Mouse (Mus musculus) hindbrain, embryonic 10.5 days (tissue): ENCODE data around the gene Jund. TPM values are rescaled to one million over a fixed set of nuclear protein-coding genes. Genes with fewer than 3 reads are reported as not detected.

Experiments
- DNase-seq: peaks from one replicate; pipeline ENCODE4 v3.0.0-alpha.2; 2017; ENCODE audit warnings: low spot score
- H3K27ac ChIP-seq: fragments of 300-500 bp; sonication (generic); 2 replicates; pipeline ENCODE4 v1.5.1; 2016; ENCODE audit warnings: mild to moderate bottlenecking, moderate library complexity
- H3K27me3 ChIP-seq: fragments of 300-500 bp; sonication (generic); 2 replicates; pipeline ENCODE4 v1.6.1; 2016; ENCODE audit warnings: mild to moderate bottlenecking; ENCODE audit not compliant: poor library complexity, insufficient read depth, severe bottlenecking
- H3K36me3 ChIP-seq: fragments of 300-500 bp; sonication (generic); 2 replicates; pipeline ENCODE4 v1.6.1; 2016; ENCODE audit warnings: mild to moderate bottlenecking, moderate library complexity
- H3K4me1 ChIP-seq: fragments of 300-500 bp; sonication (generic); replicated peaks from 2 replicates; pipeline ENCODE4 v1.6.1; 2016; ENCODE audit warnings: mild to moderate bottlenecking
- H3K4me3 ChIP-seq: fragments of 300-500 bp; sonication (generic); 2 replicates; pipeline ENCODE4 v1.5.1; 2016; ENCODE audit warnings: mild to moderate bottlenecking, moderate library complexity
- H3K9me3 ChIP-seq: fragments of 300-500 bp; sonication (generic); 2 replicates; pipeline ENCODE4 v1.6.1; 2016; ENCODE audit warnings: mild to moderate bottlenecking, moderate library complexity
- WGBS: fragments of 180-500 bp; shearing (Covaris S2); methylation state at CpG from one replicate; pipeline ENCODE4 v1.1.7; 2016; 5-methylcytosine and 5-hydroxymethylcytosine counted together
- polyA plus RNA-seq: library from polyadenylated mRNA; unstranded; fragments of >200 nt; fragmentation: Nextera tagmentation; extraction: Ambion mirVana; gene quantifications from 2 replicates; pipeline ENCODE4 v1.2.1, GENCODE M21; 2016

Jund gene
- polyA plus RNA-seq, 1 experiment from 2014 or later = 128 TPM

- 45% methylated on average over 4 of the region's 4 CpGs for WGBS
- H3K27ac ChIP-seq = peak overlapping the region; percentile 74
Observed at GRCm38 (mm10) chr8:70663691-70664090, 35.1 kb upstream of the Jund start.

GRCm38 (mm10) chr8:70664631-70665030 lies 34.1 kb upstream of the Jund start:
- 0 out of 2 replicates have a peak, but pooled peaks cover 3% of the 10 kb centered on the region for H3K9me3 ChIP-seq
- peaks cover 34% of the 10 kb centered on the region for H3K4me1 ChIP-seq
- H3K27ac ChIP-seq = no peak overlapping the region
- WGBS = 81% methylated on average over 3 of the region's 3 CpGs
- H3K4me3 ChIP-seq = no peak overlapping the region
- DNase-seq = no peak
- no peaks in the 10 kb centered on the region for H3K36me3 ChIP-seq
- H3K27me3 ChIP-seq = no peaks in the 10 kb centered on the region; the same call in 1 of the 2 replicates

More at GRCm38 (mm10) chr8:70663691-70664090, 35.1 kb upstream of the Jund start:
- H3K4me1 ChIP-seq = peaks cover 43% of the 10 kb centered on the region
- no peaks in the 10 kb centered on the region; the same call in 1 of the 2 replicates for H3K27me3 ChIP-seq
- no peak overlapping the region for H3K4me3 ChIP-seq
- no peak for DNase-seq
- H3K9me3 ChIP-seq = 0 out of 2 replicates have a peak, but pooled peaks cover 3% of the 10 kb centered on the region
- H3K36me3 ChIP-seq = no peaks in the 10 kb centered on the region

DNA sequence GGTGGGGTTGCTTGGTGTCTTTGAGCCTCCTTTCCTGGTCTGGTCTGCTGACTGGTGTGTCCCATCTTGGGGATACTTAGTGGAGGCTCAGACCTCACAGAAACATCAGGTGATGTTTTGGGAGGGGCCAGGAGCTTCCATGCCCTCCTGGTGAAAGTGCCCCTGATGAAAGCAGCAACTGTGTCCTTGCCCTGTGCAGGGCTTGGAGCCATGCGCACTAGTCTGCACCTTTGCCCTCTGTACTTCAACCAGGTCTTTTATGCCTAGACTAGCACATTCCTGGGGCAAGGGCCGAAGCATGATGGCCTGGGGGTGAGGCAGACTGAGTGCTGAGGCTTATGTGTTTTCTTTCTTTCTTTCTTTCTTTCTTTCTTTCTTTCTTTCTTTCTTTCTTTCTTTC lies 33.1 kb upstream of the Jund start:
- no peak for DNase-seq
- Histone ChIP-seq H3K27ac (peak overlapping the region; percentile 17), H3K9me3 (0 out of 2 replicates have a peak, but pooled peaks cover 3% of the 10 kb centered on the region), H3K4me1 (peaks cover 24% of the 10 kb centered on the region), H3K27me3 (no peaks in the 10 kb centered on the region; the same call in 1 of the 2 replicates), H3K4me3 (no peak overlapping the region), H3K36me3 (no peaks in the 10 kb centered on the region)
- WGBS = 68% methylated on average over 2 of the region's 2 CpGs

DNA sequence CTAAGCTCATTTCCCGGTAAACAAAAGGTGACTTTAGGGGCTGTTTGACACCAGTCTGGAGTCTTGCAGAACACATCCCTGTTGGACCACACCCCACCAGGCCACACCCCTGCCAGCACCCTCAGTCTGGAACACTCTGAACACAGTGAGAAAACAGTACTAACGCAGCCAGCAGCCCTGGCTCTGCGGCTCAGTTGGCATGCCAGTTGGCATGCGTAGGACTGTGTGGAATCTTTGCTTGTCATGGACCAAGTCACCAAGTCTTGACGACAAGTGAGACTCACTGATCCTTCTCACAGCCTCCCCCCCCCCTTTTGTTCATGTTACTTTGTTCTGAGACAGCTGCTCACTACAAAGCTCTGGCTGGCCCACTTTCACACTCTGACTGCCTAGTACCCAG lies 31.7 kb upstream of the Jund start:
- H3K9me3 ChIP-seq = 0 out of 2 replicates have a peak, but pooled peaks cover 3% of the 10 kb centered on the region
- peaks cover 26% of the 10 kb centered on the region for H3K4me1 ChIP-seq
- H3K4me3 ChIP-seq = no peak overlapping the region
- no peaks in the 10 kb centered on the region for H3K27me3 ChIP-seq
- 75% methylated on average over 5 of the region's 5 CpGs for WGBS
- peak overlapping the region; percentile 35; the same call in 1 of the 2 replicates for H3K27ac ChIP-seq
- H3K36me3 ChIP-seq = no peaks in the 10 kb centered on the region
- no peak for DNase-seq

GRCm38 (mm10) chr8:70671615-70672324 lies 27.0 kb upstream of the Jund start:
- WGBS = 64% methylated on average over 10 of the region's 10 CpGs
- no peak for DNase-seq
- Histone ChIP-seq H3K27ac (peak overlapping the region; percentile 98; the same call in 1 of the 2 replicates), H3K9me3 (0 out of 2 replicates have a peak, but pooled peaks cover 3% of the 10 kb centered on the region), H3K4me1 (peaks cover 35% of the 10 kb centered on the region), H3K36me3 (peaks cover 9% of the 10 kb centered on the region), H3K4me3 (no peak overlapping the region), H3K27me3 (no peaks in the 10 kb centered on the region)

DNA sequence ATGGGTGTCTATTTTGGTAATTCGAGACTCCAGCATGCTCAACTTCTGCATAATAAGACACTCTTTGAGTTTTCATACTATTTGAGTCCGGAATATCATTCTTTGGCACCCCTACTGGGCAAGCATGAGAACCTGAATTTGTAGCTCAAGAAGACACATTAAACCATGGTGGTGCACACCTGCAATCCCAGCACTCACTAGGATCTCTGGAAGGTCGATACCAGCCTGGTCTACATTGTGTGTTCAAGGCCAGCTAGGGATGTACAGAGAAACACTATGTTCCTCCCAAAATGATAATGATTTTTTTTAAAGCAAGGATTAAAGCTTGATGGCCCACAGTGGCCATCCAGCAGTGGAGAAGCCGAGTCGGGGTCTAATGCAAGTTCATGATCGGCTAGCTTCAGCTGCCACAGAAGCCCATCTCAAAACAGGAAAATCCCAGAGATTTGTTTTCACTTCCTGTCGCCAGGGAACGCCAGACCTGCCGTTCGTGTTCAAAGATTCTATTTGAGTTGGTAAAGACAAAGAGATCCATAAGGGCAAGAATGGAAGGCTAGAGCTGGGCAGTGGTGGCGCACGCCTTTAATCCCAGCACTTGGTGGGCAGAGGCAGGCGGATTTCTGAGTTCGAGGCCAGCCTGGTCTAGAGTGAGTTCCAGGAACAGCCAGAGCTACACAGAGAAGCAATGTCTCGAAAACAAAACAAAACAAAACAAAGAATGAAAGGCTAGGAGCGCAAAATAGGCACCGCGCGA lies 26.2 kb upstream of the Jund start:
- Histone ChIP-seq H3K27me3 (no peaks in the 10 kb centered on the region), H3K4me1 (peaks cover 31% of the 10 kb centered on the region), H3K36me3 (peaks cover 14% of the 10 kb centered on the region), H3K9me3 (0 out of 2 replicates have a peak, but pooled peaks cover 3% of the 10 kb centered on the region), H3K27ac (peak overlapping the region; percentile 98), H3K4me3 (peak overlapping the region; percentile 71)
- 40% methylated on average over 19 of the region's 19 CpGs for WGBS
- DNase-seq = no peak

DNA sequence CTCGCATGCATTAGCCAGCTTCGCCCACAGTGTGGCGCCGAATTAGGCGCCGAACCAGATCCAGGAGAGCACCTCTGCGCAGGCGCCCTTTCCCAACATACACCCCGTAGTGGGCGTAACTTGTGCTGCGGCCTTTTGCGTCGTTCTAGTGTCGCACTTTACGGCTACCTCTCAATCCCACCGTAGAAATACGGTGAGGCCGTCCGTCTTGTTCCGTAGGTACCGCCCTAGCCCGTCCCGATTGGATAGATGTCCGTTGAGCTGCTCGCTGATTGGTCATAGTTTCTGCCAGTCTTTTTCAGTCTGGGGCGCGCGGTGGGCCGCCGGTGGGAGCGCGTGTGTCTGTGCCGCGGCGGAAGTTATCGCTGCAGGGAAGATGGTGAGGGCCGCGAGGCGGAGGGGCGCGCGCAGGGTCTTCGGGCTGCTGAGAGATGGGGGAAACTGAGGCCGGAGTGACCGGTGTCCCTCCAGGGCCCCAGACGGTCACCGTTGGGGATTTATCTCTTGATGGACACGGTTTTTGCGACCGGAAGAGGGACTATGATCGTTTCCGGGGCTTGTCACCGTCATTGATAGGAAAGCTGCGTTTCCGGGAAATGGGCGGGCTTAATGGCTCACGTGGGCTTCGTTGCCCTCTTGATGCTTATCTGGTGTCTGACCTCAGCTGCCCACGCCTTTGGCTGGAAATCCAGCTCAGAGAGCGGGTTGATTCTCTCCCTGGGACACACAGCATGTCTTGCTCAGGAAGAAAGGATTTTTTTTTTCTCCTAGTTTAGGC lies 25.5 kb upstream of the Jund start, which contains the start of gene Lsm4:
Gene Lsm4, plus strand, starts transcription at position 170 of the 778 bp plus-strand sequence.
- WGBS = under 1% methylated on average over 60 of the region's 60 CpGs
- Histone ChIP-seq H3K4me1 (peaks cover 31% of the 10 kb centered on the region), H3K27me3 (no peaks in the 10 kb centered on the region), H3K36me3 (peaks cover 22% of the 10 kb centered on the region), H3K4me3 (peak within 1 kb of the TSS; percentile 71), H3K9me3 (no peaks in the 10 kb centered on the region), H3K27ac (peak within 1 kb of the TSS; percentile 98)
- peak; percentile 99 for DNase-seq

DNA sequence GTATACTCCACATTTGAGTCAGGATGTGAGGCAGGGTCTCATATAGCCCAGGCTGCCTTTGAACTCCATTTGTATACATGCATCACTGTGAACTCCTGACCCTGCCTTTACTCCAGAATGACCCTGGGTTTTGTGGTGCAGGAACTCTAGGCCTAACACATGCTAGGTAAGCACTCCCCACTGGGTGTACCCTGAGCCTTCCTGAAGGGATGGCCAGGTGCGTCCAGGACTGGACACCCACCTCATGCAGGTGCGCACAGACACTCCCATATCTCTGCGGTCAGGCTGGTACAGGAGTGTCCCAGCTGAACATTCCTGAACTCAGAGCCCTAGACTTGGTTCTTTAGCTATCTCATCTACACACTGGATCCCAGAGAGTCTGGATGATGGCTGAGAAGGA lies 24.6 kb upstream of the Jund start:
- Histone ChIP-seq H3K4me3 (peak overlapping the region; percentile 71), H3K4me1 (peaks cover 31% of the 10 kb centered on the region), H3K27ac (peak overlapping the region; percentile 98), H3K36me3 (peaks cover 30% of the 10 kb centered on the region), H3K9me3 (no peaks in the 10 kb centered on the region), H3K27me3 (no peaks in the 10 kb centered on the region)
- DNase-seq = no peak
- whole genome bisulfite sequencing = 85% methylated on average over 3 of the region's 3 CpGs

GRCm38 (mm10) chr8:70674716-70675115 lies 24.0 kb upstream of the Jund start:
- WGBS = 88% methylated on average over 4 of the region's 4 CpGs
- DNase-seq = no peak
- Histone ChIP-seq H3K36me3 (peaks cover 36% of the 10 kb centered on the region), H3K4me3 (peak overlapping the region; percentile 71), H3K9me3 (no peaks in the 10 kb centered on the region), H3K27me3 (no peaks in the 10 kb centered on the region), H3K27ac (peak overlapping the region; percentile 98), H3K4me1 (peaks cover 31% of the 10 kb centered on the region)

GRCm38 (mm10) chr8:70675336-70675735 lies 23.4 kb upstream of the Jund start:
- peaks cover 41% of the 10 kb centered on the region for H3K36me3 ChIP-seq
- H3K27me3 ChIP-seq = no peaks in the 10 kb centered on the region
- H3K4me1 ChIP-seq = peaks cover 31% of the 10 kb centered on the region
- DNase-seq = no peak
- no peaks in the 10 kb centered on the region for H3K9me3 ChIP-seq
- H3K27ac ChIP-seq = no peak overlapping the region
- H3K4me3 ChIP-seq = 0 out of 2 replicates have a peak overlapping the region, but pooled peaks have one; percentile 71
- WGBS = 87% methylated on average over 1 of the region's 1 CpGs

DNA sequence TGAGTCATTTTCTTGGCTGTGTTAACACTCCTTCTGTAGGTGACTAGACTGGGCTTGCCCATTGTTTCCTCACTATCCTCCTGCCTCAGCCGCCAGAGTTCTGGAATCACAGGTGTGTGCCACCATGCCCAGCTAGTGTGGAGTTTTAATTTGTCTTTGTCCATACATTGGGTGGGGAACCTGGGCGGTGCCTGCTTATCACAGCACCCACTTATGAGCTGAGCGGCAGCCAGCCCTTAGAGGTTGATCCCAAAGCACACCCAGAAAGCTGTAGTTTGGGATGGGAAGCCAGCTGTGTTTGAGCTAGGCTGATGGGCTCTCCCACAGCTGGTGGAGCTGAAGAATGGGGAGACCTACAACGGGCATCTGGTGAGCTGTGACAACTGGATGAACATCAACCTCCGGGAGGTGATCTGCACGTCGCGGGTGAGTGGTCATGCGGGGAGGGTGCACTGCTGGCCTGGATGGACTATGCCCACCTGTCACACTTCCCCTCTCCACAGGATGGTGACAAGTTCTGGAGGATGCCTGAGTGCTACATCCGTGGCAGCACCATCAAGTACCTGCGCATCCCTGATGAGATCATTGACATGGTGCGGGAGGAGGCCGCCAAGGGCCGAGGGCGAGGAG lies 21.2 kb upstream of the Jund start:
- Histone ChIP-seq H3K4me3 (no peak overlapping the region), H3K9me3 (no peaks in the 10 kb centered on the region), H3K27ac (peak overlapping the region; percentile 16; the same call in 1 of the 2 replicates), H3K27me3 (no peaks in the 10 kb centered on the region; the same call in 1 of the 2 replicates), H3K36me3 (peaks cover 41% of the 10 kb centered on the region), H3K4me1 (peaks cover 26% of the 10 kb centered on the region)
- DNase-seq = no peak
- WGBS = 93% methylated on average over 15 of the region's 15 CpGs

DNA sequence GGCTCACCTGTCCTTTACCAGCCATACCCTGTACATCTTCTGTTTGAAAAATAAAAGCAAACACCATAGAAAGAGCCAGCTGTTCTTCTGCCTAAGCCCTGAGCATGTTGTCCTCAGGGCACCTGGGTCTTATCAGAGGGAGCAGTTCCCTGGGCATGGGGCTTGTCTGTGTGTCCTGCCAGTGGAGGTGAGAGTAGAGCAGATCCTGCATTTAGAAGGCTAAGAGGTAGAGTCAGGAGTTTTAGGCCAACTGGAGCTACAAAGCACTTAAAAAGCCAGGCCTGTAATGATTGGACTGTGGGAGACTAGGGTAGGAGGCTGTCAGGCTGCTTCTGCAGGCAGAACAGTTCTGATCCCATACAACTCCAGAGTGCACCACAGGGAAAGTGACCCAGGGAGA lies 20.1 kb upstream of the Jund start:
- H3K4me3 ChIP-seq = no peak overlapping the region
- peaks cover 25% of the 10 kb centered on the region for H3K4me1 ChIP-seq
- DNase-seq = no peak
- no peaks in the 10 kb centered on the region for H3K9me3 ChIP-seq
- H3K36me3 ChIP-seq = peaks cover 41% of the 10 kb centered on the region
- H3K27me3 ChIP-seq = no peaks in the 10 kb centered on the region; the same call in 1 of the 2 replicates
- H3K27ac ChIP-seq = no peak overlapping the region
